Mouse (Mus musculus) cerebellum, adult 2 months (tissue): ENCODE data around the gene Cdh22.

ENCODE experiments used
- CTCF ChIP-seq: fragments of 200-500 bp; IDR thresholded peaks from 2 replicates; pipeline ENCODE4 v1.5.1; 2011; ENCODE audit warnings: low read depth, mild to moderate bottlenecking, control low read depth, low read length, moderate library complexity, borderline replicate concordance; ENCODE audit not compliant: insufficient read depth
- POLR2A ChIP-seq: fragments of 200-500 bp; IDR thresholded peaks from 2 replicates; pipeline ENCODE4 v1.6.1; 2011; ENCODE audit warnings: low read length, control low read depth, borderline replicate concordance; ENCODE audit not compliant: insufficient read depth

DNA sequence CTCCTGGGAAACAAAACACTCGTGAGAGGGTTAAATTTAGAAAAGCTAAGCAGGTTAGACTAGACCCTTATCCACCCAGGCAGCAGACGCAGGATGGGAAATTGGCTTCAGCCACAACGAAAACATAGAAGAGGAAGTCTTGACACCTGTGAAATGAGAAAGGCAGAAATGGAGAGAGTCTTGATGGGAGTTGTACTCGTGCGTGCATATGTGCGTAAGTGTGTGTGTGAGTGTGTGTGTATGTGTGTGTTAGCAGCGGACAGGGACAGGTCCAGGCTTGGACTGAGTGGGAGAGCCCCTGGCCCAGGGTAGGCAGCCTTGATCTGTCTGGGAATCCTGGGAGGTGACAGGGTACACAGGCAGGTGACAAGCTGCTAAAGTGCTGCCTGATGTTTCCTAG is 36.2 kb upstream of the Cdh22 start:
- no peak for TF ChIP-seq POLR2A
- no peak for TF ChIP-seq CTCF
